1 mouse cellular context compared by ENCODE assay signal in the genomic region with DNA sequence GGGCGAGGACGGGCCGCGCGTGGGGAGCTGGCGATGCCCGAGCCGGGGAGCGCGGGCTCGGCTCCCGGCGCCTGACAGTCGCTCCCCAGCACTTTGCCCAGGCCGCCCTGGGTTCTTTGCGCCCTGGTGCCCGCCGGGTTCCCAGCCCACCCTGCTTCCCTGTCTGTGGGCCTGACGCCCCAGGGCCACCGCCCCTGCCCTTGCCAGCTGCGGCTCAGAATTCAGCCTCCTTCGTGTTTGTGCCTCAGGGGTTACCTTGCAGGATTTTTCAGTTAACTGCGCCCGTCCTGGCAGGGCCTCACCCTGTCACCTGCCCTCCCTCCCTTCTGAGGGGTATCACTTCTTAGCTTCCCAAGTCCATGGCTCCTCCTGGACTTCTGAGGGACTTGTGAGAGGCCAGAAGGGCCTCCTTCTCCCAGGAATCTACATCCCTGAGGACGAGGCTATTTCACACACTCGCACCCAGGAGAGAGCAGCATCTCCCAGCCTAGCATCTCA.
TF ChIP-seq lines count a peak whose summit lies in the region.

No protein-coding gene starts in this region.

TF ChIP-seq in ES-E14, 5 proteins besides CTCF, POLR2A, EP300 and RAD21 (continued from another document):
- no peak for TF ChIP-seq ZC3H11A (IDR thresholded peaks at IDR 0.05; ENCODE audit: borderline replicate concordance, low read depth, low read length)
